Mouse (Mus musculus): ENCODE data around the gene Kitl.
A peak's percentile ranks its signal among the peaks of the same experiment; 100 is the strongest.

Gene Kitl

DNA sequence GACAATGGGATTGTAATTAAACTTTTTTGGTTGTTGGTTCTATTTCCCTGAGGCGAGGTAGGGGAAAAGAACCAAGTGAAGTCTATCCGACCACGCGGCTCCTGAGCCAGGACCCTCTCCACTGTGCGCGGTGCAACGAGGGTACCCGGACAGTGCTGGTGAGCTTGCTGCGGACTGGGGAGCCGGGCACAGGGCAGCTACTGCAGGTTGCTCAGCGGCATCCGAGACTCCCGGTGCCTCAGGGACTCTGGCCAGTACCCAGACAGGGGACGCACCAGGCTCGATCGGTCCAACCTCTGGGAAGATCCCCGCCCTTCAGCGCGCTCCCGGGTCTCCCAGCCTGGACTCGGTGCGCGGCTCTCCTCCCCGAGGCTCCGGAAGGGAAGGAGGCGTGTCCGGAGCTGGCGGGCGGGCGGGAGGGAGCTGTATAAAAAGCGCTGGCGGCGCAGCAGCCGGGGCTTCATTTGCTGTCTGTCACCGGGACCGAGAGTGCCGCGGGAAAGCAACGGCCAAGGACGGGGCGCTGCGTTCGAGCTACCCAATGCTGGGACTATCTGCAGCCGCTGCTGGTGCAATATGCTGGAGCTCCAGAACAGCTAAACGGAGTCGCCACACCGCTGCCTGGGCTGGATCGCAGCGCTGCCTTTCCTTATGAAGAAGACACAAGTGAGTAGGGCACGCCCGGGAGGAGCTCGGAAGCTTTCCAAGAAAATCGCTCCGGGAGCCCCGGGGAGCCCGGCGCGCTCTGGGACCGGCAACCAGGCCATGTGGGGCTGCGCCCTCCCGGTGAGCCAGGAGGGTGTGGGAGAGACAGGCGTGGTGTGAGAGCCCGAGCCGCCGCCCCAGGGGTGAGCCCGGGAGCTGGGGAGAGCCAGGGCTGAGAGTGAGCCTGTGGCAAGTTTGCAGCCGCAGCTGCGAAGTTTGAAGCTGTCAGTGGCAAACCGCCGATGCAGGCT is at the start of gene Kitl:
Gene Kitl, plus strand, starts transcription at position 261 of the 956 bp plus-strand sequence.
- DNase-seq, result peak; percentile 65 to 75

DNA sequence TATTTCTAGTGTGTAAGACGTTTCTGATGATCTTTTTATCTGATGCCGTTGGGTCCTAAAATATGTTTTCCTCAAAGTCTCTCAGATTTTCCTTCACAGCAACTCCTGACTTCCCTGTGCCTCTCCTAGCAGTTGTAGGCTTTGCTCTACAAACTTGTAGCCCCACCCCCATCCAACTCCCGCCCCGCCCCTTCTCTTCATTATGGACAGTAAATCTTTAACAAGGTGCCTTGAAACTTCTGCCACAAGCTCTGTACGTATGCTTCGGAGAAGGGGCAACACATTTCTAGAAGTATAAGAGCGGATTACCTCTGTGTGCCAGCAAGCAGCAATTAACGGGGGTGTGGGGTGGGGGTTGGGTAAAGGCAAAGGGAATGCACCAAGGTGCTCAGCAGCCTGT is 42.6 kb upstream of the Kitl start:
- no peak for DNase-seq

DNA sequence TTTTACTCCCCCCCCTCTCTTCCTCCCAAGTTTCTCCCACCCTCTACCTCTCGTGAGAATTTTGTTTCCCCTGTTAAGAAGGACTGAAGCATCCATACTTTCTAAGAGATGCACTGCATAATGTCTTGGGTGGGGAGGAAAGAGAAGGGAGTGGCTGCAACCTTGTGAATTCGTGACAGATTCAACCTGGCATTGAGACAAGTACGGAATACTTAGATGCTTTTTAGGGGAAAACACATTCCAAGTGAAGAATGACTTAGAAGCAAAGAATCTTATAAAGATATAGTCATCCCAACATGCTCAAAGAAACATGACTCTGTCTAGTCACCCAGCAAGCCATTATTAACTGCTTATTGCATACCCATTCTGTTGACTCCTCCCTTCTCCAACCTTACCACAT is 35.3 kb upstream of the Kitl start:
- no peak for DNase-seq

DNA sequence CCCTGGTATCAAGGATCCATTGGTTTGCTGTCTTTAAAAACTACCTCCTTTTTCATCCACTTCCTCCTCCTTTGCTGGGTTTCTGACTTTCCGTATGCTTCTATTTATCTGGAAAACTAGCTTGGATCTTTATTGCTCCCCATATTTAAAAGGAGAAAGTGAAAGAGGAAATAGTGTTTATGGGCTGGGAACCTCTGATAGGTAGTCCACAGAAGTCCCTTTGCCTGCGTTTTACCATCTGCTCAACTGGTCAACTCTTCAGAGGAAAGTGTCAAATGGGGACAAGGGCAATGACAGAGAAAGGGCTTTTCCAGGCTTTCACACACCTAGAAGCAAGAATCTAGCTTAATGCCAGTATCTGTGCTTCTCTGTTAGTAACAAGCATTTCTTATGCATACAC is 34.5 kb upstream of the Kitl start:
- DNase-seq, result no peak

DNA sequence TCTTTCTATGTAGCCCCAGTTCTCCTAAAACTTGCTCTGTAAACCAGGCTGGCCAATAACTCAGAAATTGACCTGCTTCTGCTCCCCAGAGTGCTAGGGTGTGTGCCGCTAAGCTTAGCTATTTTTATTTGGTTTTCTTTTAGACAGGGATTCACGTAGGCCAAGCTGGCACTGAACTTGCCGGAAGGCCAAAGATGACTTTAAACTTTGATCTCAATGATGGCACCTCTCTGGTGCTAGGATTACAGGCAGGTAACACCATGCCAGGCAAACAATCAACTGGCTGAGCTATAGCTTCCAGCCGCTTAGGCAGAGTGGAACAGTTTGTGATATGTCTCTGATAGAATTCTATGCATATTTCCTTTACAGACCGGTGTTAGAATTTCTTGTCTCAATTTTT is 33.5 kb upstream of the Kitl start:
- no peak for DNase-seq

DNA sequence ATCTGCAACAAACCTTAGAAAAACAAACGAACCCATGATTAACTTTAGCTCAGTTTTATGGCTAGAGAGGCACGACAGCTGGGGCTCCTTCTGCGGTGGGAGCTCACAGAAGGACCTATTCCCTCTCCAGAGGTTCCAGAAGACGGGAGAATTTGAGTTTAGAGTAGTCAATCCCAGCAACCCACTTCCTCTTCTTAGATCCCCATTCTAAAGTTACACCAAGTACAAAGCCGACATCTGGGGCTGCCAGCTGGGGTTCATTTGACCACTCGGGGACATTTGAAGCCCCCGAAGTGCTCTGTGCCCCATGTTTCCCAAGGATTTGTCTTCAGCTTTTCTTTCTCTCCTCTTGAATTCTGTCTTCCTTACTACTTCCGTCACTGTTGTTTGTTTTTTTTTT is 28.7 kb upstream of the Kitl start:
- no peak for DNase-seq

DNA sequence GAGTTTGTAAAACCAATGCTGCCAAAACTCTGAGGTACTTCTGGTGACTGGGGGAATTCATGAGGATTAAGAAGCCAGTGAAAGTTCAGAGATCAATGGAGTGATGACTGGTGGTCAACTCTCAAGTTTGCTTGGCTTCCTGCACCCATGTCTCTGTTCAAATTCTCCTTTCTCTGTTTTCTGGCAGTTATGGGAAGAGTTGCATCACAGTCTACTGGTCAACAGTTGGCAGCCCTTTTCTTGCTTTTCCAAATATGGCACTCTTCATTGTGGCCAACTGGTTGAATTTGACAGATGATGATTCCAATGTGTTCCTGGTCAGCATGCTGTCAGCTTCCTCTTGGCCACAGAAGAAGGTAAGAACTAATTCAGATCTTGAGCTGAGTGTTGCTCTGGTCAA is 25.7 kb upstream of the Kitl start:
- no peak for DNase-seq

DNA sequence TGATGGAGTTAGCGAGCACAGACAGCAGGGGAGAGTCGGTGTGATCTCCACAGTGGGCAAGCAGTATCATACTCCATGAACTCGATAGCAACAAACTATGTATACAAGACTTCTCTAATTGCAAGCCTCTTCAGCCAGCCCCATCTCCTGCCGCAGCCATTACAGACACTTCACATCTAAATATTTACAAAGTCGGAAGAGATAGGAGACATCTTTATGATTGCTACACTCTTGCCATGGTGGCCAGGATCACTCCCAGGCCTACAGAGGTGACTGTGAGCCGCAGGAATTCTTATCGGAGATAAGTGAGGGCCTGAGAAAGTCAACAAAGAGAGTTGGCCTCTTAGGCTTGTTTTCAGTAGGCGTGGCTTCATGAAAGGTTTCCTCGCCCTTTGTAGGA is 23.3 kb upstream of the Kitl start:
- no peak for DNase-seq

DNA sequence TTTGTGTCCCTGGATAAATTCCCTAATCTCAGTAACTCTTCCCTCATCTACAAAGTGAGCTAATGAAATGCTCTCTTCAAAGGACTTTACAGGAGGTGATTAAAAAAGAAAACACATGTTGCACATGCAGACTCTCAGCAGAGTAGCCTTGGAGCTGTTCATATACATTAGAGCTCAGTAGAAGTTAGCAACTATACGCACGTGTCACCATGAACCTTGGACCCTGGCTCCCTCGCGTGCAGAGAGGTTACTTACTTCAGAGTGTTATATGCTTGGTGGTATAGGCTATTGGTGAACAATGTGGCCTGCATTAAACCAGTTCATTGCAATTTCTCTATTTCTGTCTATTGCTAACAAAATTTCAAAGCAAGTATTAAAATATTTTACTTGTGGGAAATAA is 14.0 kb upstream of the Kitl start:
- no peak for DNase-seq

DNA sequence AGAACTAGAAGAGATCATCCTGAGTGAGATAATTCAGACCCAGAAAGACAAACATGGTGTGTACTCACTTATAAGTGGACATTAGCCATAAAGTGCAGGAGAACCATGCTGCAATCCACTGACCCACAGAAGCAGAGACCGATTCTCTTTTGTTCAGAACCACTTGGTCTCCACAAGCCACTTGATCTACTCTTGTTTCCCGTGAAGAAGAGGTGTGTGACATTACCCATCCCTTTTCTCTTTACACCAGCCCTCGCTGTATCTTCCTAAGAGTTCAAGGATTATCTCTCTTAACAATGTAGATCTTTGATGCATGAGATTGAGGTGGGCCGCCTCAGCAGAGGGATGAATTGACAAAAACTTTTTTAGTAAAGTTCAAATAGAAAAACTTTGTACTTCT is 11.6 kb upstream of the Kitl start:
- DNase-seq, result no peak

DNA sequence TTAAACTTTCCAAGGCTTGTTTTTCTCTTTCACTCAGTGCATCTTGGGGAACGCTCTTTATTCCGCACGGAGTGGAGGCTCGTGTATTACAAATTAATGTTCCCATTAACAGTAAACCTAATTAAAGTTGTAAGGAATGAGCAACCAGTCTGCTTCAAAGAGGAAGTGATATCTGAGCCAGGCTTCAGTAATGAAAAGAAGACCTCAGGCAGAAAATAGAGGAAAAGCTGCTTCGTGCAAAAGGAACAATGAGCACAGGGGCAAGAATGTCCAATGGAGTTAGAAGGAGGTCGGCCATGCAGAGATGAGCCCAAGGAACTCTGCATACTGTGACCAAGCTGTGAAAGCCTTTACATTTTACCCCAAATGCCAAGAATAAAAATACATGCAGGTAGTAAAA is 5.7 kb upstream of the Kitl start:
- DNase-seq, result no peak

DNA sequence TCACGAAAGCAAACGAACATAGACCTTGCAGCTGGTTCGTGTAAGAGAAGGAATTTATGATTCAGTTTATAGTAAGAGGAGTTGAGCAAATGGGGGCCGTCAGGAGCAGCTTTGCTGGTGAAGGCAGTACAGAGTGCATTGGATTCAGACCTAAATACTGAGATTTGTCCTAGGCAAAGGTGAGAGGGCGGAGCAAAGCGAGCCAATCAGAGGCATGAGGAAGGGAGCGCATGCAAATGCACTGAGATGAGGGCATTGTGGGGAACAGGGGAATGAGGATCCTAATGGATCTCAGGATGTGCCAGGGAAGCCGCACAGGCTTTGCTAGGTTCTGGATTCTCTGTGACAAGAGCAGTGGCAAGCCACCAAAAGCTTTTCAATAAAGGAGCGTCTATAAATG is 5.1 kb upstream of the Kitl start:
- DNase-seq, result no peak

DNA sequence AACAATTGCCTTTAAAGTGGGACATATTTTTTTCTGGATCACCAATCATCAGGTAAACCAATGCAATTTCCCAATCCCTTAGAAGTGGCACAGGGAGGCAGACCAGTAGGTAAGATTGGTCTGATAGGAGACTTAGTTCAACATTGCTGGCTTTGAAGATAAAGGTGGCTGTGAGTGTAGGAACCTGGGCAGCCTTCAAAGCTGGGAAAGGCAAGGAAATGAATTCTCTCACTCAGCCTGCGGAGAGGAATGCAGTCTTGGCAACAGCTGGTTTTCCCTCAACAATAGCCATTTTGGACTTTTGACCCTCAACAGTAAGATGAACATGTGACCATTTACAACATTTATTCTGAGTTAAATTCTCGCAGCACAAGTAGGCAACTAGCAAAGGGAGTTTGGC is 1.3 kb upstream of the Kitl start:
- no peak for DNase-seq

DNA sequence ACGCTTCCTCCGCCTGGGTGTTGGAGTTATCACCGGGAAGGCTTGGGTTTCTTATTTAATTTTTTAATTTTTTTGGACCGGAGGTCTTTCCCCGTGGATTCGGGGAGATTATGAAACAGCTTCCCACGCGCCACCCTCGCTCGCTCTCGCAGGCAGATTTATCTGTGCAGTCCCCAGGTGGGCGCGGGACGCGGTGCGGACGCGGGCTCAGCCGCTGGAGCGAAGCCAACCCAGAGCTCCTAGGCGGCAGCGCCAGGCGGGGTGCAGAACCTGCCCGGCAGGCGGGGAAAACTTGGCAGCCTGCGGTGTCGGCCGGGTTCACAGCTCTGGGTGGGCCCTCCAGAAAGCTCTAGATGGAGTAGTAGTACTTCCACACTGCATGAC is 888 bp downstream of the Kitl start:
- peak; percentile 64 to 66 for DNase-seq

DNA sequence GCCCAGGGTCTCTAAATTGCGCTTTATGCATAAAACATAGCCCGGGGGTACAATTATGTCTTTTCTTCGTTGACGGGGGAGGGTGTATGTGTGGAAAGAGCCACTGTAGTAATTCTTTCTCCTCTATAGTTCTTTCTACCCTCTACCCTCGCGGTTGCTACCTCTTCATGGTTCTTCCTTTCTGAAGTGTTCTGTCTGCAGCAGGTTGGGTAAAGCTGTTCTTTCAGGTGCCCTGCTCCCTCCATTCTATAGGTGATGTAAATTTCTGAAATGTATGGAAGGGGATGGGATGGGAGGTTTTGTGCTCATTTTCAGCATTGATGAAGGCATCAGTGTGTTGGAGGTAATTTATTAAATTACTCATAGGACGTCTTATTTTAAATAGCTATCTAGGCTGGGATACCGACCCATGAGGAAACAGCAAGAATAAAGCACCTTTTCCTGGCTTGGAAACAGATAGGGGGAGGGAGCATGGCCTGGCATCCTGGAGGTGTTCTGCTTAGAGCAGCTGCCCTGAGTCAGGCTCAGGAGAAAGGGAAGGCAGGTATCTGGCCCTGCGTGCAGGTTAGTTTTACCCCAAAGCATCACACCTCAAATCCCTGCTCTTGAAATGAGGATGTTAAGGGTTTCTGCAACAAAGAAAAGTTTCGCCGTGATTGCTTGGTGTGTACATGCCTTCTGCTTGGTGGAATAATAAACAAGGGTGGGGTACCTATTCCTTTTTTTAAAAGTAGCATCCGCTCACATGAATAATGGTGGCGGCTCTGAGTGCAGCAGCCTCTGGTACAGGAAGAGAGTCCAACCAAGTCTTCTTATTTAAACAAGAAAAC is 1.7 kb downstream of the Kitl start:
- no peak for DNase-seq

DNA sequence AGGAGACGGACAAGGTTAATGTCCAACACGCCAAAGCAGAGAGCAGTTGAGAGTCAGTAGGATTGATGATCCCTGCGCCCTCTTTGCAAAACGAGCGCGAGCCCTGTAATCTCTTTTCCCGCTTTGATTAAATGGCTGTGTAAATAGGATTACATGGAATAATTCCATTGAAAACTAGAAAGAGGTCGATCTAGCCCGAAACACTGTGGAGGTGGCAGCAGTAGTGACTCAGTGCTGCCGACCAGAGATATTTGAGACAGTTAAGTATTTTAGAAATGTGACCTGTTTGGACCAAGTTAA is 2.3 kb downstream of the Kitl start:
- DNase-seq, result no peak

DNA sequence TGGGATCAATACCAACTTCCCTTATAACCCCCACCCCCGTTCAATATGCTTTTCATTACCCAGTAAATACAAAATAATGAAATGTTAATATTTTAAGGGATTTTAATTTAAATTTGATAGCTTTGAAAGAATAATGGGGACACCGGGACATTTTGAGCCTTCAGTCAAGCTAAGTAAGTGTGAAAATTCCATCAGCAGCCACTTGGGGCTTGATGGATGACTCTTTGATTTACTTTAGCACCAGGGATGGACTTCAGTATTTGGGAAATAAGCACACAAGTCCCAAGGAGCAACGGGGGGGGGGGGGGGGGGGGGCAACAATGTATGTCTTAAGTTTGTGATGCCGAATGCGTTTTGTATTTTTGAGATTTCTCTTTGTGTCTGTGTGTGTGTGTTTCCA is 3.1 kb downstream of the Kitl start:
- no peak for DNase-seq

DNA sequence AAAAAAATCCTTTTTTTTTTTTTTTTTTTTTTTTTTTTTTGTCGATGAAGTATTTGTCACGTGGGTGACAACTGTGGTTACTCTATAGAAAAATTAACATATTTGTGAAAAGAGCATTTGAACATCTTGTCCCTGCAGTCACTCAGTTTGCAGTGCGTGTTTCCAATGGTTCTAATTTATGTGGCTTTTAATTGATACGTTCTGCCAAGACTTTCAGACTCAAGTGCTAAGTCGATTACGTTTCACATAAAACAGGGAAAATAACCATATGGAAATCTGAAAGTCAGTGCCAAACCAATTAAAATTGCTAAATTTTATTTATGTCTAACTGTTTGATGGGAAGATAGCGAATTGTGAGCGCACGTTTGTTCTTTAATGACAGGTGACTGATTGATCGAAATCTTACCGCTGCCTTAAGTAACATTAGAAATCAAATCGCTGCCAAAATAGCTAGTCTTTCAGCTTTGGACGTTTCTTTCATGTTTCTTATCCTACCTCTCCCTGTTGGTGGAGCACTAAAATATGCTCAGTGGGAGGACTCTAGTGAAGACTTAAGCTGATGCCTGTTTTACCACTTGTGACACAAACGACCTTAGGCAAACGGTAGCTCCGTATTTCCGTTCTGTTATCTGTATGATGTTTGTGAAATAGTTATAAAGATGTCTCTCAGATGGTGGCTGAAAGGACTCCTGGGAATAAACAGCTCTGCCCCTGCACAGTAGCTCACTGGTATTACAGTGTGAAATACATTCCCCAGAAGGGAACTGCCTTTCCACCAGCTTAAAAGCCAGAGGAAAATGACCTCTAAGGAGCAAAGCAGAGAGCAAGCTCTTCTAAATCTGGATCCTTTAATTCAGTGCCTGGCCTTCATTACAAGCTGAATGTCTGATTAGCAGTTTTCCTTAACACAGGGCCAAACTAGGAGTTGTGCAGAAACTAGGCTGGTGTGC is 4.1 kb downstream of the Kitl start:
- DNase-seq, result no peak

DNA sequence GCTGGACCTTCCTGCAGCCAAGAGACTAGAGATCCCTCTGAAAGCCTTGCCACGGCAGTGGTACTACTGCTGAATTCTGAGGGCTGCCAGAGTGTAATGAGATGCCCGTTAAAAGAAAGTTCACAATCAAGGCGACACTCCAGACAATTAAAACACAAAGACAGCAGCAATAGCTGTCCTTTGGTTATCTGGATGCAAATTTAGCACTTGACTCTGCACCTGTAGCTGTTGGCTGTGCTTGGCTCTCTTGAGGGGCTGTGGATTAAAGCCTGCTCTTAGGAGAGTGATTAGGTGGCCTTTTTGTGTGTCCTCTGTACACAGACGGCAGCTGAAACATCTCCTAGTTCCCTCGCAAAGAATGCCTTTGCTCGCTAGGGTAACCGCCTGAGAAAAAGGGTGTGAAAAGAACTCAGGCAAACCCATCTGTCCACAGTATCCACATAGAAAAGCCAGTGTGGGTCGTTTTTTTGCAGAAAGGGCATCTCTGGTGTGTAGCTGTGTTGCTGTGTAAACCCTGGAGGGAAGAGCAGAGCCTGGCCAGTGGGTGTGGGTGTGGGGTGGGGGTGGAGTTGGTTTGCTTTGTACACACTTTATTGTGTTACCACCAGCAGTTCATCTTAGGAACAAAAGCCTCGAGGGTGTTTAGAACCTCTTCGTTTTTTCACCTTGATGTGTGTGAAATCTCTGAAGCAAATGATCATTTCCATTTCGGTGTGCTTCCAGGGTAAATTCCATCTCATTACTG is 6.8 kb downstream of the Kitl start:
- no peak for DNase-seq

DNA sequence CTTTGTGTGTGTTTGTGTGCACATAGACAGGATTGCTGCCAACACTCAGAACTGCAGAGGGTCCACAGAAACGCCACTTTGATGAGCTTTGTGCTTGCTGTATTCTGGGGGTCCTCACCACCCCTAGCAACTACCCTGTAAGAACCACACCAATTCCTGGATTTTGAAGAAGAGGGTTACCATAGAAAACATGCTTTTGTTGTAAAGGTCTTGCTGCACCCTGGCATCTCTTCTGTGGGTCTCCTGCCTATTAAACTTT is 7.3 kb downstream of the Kitl start:
- no peak for DNase-seq

DNA sequence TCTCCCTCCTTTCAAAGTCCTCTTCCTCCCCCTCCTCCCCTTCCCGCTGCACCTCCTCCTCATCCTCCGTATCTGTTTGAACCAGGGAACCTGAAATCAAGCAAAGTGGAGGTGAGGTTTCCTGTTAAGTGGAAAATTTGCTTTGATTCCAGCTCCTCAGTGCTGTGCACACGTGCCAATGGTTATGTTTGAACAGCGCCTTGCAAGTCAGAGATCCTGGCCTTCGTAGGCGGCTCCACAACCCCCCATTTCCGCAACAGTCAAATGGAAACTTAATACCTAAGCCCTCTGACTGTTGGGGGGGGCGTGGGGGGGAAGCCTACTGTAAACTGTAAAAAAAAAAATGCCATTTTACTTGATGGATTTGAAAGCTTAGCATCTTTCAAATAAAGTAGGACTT is 10.2 kb downstream of the Kitl start:
- DNase-seq, result no peak

DNA sequence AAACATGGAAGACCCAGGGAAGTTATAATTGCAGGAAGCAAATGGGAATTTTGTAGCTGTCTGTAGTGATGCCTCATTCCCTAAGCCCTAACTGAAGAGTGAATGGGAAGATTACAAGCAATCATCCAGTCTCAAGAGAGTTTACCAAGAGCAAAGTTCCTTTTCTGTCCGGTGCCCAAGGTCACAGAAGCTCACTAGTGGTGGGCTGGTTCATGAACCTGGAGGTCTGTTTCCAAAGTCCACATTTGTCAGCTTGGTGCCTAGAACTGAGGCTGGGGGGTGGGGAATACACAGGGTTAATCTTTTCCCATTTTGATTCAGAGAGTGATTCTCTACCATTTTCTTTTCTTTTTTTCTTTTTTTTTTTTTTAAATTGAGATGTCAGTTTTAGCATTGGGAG is 11.3 kb downstream of the Kitl start:
- no peak for DNase-seq

DNA sequence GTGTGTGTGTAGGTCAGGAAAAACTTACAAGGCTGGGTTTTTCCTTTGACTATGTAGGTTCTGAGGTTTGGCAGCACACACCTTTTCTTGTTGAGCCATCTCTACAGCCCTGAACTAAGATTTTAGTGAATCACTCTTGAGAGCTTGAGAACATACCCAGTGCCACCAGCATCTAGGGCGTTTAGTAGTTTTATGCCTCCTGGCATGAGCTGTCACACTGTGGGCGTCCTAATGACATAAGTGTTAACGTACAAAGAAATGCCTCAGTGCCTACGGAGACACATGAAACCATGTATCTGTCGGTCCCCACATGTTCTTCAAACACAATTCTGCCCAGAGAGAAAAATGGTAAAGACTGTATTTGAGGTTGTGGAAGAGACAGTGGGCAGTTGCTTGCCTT is 15.0 kb downstream of the Kitl start:
- no peak for DNase-seq
